Mouse (Mus musculus) erythroblast, embryonic 14.5 days (primary cell): ENCODE measurements around the gene Dop1b.

Source experiments
- GATA1 ChIP-seq: IDR thresholded peaks from 2 replicates; pipeline ENCODE4 v1.6.1; 2012; ENCODE audit warnings: low read length, inconsistent platforms, mixed read lengths
- TAL1 ChIP-seq: IDR thresholded peaks from 3 replicates; pipeline ENCODE4 v1.6.1; 2012; ENCODE audit warnings: low read length, inconsistent platforms, mixed read lengths

- TF ChIP-seq GATA1 = no peak
- TF ChIP-seq TAL1 = no peak
These were observed 121.8 kb downstream of the Dop1b start for GRCm38 (mm10) chr16:93833551-93833950.
